Mouse (Mus musculus) heart, adult 8-10 months (tissue): ENCODE data around the gene Gdpgp1. TPM values are rescaled to one million over a fixed set of nuclear protein-coding genes. Genes with fewer than 3 reads are reported as not detected.
A peak's percentile ranks its signal among the peaks of the same experiment; 100 is the strongest.

Experiments used
- DNase-seq: peaks from one replicate; pipeline ENCODE4 v3.0.0; 2022; ENCODE audit warnings: low spot score
- total RNA-seq, 4 experiments: library from RNA; stranded (reverse); gene quantifications; 2 replicates each; pipeline ENCODE4 v1.2.4; 2022

The Gdpgp1 gene
- total RNA-seq: 1 to 10 TPM; 1.7 to 2.1 (median 2.0) TPM

DNA sequence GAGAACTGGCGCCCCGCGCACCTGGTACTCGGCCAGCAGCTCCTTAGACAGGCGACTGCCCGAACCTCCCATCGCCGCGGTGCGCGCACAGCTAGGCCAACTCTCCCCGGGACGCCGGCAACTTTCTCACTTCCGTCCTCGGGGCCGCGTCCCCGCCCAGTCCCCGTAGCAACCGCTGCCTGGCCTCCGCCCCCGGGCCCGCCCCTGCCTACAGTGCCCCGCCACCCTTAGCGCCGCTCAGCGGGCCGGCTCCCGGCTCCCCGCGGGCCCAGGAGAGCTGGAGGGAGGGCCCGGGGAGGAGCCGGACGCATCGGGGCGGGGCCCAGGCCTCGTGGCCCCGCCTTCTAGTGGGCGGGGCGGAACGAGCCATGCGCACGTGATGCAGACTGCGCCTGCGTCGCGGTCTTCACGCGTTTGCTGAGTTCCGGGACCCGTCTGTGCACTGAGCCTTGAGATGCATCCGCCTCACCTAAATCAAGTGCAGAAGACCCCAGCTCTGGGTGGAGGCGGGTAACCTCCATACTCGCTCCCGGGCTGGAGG is at the start of gene Gdpgp1, which contains the start of gene Cib1:
Gene Gdpgp1 (plus strand): TSS at position 377 of the 541 bp plus-strand sequence.
Gene Cib1 (minus strand): TSS at position 325 of the 541 bp plus-strand sequence.
- peak; percentile 94 for DNase-seq

DNA sequence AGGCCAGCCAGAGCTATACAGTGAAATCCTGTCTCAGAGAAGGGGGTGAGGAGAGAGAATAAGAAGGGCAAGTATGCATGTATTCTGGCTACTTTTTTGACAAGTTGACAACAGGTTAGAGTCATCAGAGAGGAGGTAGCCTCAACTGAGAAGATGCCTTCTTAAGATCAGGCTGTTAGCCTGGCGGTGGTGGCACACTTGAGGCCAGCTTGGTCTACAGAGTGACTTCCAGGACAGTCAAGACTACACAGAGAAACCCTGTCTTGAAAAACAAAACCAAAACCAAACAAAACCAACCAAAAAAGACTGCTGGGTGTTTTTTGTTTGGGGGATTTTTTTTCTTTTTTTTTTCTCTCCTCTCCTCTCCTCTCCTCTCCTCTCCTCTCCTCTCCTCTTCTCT is 49.2 kb upstream of the Gdpgp1 start:
- no peak for DNase-seq

DNA sequence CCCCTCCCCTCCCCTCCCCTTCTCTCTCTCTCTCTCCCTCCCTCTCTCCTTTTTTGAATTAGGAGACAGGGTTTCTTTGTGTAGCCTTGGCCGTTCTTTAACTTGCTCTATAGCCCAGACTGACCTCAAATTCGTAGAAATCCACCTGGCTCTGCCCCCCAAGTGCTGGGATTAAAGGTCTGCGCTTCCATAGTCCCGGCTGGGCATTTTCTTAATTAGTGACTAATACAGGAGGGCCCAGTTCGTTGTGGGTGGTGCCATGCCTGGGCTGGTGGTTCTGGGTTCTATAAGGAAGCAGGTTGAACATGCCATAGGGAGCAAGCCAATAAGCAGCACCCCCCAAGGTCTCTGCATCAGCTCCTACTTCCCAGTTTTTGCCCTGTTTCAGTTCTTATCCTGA is 48.7 kb upstream of the Gdpgp1 start:
- no peak for DNase-seq

DNA sequence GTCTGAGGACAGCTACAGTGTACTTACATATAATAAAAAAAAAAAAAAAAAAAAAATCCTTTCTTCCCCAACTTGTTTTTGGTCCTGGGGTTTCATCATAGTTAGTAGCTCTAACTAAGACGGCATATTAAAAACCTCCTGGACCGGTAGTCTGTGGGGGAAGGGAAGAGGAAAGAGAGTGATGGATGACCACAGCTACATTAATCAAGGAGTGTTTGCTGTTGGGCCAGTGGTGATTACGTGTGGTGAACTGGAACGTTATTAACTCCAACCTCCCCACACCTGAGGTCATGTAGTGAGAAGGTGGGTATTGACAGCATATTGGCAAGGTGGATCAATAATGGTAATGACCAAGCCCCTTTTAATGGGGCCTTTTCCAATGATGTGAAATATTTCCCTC is 48.1 kb upstream of the Gdpgp1 start:
- no peak for DNase-seq

DNA sequence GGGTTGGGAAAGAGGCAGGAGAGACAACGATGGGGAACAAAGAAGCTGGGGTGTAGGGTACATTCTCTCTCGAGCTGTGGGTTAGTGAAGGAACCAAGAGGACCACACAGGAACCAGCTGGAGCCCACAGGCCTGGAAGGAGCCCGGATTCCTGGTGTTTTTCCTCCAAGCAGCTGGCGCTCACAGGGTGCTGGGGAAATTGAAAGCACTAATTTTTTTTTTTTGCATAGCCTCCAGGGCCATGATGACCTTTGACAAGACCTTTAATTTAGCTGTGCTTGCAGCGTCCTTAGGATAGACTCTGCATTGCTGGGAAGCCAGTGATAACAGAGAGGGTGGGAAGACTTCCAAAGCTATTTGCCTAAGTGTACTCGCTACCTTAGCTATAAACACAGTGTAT is 47.7 kb upstream of the Gdpgp1 start:
- no peak for DNase-seq

DNA sequence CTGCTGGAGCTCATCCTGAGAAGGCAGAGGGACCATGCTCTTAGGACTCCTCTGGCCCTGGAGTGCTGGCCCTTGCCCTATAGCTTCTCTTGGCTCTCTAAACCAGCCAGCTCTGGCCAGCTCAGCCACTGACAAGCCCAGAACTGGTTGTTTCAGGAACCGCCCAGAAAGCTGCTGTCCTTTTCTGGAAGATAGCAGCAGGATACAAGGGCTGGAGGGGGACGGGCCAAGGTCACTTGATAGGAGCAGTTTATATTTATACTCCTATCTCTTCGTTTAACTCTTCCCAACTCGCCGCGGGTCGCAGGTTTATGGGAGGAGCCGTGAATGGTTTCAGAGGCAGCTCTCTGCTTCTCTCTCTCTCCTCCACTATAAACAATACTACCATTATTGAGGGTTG is 46.6 kb upstream of the Gdpgp1 start:
- peak; percentile 82 for DNase-seq

DNA sequence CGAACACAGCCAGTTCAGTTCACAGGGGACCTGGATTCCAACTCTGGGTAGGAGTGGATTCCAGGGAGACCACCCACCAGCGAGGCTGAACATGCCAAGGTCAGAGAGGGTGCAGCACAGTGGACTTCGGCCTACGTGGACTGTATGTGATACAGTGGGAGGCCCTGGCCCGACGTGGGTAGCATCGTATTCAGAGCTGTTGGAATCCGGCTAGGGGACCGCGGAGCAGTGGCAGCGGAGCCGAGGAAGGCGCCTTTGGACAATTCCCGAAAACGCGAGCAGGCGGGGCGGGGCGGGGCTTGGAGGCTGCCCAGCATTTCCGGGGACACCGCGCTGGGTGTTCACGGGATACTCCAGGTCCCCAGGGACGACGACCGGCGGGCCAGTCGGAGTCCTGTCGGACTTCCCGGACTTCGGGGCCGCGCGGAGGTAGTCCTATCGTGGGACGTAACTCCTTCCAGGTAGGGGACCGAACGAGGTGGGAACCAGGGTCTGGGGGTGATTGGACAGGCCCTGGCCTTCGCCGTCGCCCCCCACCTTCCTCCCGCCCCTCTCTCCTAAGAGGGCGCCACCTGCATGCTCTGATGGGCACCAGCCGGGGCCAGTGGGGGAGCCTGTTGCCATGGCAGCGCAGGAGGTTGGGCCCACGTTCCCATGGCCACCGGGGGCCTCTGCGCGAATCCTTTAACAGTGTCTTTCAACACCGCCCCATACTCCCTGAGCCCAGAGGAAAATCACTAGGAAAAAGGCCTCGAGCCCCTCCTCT is 46.0 kb upstream of the Gdpgp1 start, which contains the start of gene Sema4b:
Gene Sema4b (plus strand): TSS at position 311 of the 766 bp plus-strand sequence.
- DNase-seq: peak; percentile 87

DNA sequence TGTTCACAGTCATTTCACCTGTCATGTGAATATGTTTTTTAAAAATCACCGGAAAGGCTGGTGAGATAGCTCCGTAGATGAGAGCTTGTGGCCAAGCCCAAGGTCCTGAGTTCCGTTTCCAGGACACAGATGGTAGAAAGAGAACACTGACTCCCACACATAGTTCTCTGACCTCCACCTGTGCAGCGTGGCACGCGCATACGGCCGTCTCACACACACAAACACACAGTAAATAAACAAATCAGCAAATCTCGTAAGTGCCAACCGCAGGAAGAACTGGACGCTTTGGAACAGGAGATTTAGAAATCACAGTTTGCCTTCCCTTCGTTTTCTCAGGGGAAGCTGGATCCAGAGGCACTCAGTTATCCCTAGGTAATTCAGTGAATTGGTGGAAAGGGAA is 45.2 kb upstream of the Gdpgp1 start:
- DNase-seq: no peak

DNA sequence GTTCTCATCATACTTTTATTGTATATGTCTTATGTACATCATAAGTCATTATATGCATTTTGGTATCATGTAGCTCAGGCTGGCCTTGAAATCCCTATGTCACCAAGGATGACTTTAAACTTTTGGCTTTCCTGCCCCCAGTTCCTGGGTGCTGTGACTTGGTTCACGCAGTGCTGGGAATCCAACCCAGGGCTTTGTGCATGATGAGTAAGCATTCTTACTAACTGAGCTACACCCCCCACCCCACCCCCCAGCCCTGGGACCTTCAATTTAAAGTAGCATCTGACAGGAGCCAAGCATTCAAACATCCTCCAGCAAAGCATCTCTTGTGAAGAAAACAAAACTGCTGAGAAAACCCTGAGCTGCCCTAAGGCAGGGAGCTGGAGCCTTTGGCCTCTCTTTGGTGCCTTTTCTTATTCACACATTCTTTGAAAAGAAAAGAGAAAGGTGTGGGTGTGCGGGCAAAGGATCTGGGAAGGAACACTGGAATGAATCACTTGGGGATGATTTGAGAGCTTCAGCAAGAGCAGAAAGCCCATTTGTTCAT is 44.0 kb upstream of the Gdpgp1 start:
- DNase-seq: no peak

DNA sequence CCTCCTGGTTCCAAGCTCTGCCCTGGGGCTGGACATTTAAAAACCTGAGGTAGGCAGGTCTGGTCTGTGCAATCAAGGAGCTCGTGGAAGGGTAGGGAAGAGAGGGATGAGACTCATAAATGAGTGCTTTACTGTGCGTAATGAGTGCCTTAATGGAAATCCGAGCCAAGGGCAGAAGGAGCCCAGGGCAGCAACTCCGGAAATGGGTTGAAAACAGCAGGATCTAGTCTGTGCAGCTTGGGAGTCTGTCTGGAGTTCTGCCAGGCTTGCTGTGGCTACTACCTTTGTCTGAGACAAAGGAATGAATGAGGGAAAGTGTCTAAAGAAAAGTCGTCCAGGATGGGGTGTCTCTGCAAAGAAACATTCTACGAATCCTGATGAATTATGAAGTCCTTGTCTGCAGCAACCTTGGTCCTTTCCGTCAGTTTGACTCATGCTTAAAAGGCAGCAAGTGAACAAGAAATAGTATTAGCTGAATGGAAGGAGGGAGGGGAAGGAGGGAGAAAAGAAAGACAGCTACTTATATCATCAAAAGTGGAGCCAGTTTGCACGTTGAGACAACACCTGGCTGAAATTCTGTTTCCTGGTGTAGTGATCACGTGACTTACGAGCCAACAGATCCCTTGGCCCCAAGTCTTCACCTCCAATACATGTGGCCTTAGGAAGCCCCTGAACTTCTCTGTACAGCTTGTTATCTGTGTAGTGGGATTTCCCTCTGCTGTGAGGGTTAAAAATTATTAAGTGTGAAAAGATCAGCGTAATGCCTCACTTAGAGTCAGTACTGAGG is 43.3 kb upstream of the Gdpgp1 start:
- no peak for DNase-seq

DNA sequence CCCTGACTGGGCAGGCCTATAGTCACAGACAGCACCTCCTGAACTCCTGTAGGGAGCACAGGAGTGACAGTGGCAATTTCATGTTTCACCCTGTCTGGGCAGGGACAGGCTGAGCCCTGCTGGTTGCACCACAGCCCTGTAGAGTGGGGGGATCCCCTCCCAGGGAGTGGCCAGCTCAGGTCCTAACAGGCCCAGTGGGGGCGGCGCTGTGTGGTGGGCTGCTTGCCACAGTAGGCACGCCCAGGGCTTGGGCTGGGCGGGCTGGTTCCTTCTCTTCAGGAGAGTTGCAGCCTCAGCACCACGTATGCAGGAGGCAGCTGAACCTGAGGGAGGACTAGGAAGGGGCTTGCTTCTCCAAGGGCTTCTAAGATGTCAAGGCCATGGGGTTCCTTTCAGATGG is 41.2 kb upstream of the Gdpgp1 start:
- DNase-seq: no peak

DNA sequence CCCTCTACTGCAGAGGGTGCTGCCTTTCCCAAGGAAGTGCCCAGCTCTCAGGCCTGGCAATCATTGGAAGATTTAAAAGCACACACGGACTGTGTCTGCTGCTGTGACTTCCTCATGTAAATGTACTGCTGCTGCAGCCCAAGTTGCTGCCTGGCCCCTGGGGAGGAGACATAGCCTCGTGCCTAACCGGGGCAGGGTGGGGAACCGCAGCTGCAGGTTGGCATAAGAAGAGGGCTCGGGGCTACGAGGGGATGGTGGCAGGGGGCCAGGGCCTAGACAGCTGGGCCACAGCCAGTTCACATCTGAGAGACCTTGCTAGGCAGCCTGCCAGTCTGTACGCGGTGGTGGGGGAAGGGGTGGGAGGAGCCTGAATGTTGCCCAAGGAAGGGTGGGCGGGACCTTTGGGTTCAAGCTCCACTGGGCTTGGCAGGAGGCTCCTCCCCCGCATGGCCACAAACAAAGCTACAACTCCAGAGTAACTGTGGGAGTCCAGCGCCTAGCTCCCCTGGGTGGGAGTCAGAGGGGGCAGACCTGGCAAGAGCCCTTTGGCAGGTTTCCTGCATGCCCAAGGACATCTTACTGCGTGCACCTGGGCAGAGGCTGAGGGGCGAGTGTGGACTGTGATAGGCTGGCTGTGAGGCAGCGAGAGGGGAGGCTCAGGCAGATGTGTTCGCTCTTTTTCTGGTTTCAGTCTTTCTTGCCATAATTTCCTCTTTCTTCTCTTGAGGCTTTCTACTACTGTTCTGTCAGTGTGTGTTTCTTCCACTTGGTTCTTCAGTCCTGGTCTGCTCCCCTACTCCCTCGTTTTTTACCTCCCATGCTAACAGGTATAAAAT is 40.2 kb upstream of the Gdpgp1 start:
- DNase-seq: peak; percentile 70

DNA sequence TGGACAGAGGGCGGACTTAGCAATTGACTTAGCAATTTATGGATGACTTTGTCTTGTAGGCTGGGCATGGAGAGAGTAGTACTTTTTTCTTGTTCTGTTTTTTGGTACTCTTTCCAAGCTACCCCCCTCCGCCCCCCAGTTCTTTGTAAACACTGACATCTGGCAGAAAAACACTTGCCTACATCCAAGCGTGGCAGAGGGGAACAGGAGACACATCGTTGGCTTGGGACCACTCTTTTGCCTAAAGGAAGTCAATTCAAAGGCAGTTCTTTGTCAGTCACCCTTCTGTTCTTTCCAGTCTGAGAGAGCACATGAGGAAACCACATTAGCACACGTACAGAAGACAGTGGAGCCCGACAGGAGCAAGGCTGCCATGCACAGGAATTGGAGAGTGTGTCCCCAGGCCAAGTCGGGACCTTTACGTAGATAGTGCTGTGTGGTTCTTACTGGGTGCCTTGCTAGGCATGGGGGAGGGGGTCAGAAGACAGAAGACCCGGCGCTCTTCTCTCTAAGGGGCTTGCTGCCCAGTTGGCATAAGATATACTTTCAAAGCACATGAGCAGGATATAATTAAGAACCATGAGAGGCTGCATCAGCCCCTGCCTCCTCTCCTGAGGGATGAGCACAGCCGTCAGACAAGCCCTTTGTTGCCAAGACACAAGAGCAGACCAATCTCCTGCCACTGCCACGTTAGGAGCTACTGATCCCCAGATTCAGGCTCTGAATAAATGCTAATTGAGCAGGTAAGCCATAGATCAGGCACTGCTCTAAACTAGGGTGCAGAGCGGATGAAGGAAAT is 38.5 kb upstream of the Gdpgp1 start:
- DNase-seq: no peak

DNA sequence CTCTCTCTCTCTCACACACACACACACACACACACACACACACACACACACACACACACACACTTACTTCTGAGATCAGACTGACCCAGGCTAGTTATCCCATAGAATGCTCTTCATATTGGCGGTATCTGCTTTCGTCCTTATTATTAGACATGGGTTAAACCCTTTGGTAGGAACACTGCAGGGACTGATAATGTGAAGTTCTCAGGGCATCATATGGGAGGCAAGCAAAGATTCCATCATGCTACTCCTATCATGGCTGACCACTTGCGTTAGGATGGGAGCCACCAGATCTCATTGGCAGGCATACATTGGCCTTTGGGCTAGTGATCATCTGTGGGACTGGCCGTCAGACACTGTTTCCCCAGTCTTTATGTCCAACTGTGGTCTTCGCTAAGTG is 37.5 kb upstream of the Gdpgp1 start:
- DNase-seq: no peak

DNA sequence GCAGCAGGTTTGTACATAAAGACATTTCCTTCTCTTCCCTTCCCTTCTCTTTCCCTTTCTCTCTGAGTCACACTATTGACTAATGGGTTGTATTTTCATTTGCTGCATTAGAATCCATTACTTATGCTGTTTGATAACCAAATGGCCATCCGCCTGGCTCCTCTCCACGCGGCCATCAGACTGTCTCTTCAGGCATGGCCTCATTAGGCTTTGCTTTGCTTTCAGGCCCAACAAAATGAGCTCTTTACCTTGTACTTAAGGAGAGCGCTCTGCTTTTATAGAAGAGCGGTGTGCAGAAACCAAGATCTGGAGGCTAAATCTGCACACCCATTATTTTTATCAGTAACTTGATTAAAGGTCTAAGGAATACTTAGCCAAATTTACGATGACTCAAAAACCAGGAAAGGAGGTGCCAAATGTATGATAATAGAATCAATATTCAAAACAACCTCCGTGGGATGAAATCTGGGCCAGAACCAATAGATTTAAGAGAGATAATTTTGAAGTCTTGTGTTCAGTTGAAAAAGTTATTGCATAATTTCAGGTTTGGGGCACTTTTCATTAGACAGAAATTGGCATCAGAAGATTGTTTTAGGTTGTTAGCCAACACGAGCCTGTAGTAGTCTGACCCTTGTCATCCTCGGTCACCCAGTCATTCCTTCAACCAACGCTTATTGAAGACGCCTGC is 36.9 kb upstream of the Gdpgp1 start:
- DNase-seq: no peak

DNA sequence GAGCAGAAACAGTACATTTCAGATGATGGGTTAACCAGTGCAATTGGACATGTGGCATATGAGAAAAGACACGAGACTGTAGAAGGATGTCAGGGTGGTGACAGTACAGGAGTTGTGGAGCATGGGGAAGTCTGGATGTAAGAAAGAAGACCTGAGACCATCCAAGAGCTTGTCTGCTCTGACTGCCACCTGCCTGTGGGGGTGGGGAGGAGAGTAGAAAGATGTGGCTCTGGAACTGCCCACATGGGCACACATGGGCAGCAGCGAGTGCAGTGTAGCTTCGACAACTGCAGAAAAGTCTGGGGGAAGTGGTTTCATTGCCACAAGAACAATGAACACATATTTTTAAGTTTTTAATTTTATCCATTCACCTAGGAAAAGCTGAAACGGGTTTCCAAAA is 35.3 kb upstream of the Gdpgp1 start:
- no peak for DNase-seq

DNA sequence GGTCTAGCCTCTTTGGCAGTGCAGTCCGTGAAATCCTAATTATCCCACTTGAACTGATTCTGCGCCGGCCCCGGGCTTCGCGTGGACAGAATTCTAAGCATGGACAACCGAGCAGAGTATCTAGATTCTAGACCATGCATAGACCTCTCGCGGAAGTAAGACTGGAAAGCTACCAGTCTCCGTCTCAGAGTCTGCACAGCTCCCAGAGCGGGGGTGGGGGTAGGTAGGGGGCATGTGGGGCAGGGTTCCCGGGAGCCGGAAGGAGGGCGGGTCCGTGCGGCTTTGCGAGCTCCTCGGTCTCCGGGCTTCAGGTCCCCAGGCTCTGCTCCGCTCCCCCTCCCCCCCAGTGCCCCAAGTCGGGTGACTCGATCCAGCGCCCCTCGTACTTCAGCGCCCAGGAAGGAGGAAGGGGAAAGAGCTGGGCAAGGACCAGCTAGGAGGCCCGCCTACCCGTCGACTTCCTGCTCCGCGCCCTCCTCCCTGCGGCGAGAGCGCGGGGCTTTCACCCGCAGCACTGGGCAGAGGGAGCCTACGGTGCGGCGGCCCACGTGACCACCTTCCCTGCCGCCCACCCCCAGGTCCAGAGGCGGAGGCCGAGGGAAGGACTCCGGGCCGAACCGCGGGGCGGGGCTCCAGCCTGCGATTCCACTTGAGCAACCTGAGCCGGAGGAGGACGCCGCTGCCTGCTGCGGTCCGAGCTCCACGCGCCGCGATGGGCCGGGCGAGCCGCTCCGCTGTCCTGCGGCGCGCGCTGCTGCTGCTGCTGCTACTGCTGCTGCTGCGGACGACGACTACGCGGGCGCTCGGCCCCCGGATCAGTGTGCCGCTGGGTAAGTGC is 34.5 kb upstream of the Gdpgp1 start:
- DNase-seq: peak; percentile 49

DNA sequence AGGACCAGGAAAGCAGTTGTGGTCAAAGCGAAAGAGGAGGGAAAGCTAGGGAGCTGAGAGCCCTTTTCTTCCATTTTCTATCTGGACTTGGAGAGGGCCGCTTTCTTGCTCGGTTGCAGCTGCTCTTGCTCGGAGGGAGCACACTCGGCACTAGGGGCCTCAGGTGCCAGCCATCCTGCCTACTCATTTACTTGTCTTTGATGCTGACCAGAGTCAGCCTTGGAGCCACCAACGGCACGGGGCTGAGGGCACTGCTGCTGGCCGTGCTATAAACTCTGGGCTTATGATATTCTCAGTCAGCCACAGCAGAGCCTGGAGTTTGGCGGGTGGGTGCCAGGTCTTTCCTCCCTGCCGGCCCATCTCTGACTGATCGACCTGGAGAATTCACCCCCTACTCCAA is 33.8 kb upstream of the Gdpgp1 start:
- DNase-seq: no peak

DNA sequence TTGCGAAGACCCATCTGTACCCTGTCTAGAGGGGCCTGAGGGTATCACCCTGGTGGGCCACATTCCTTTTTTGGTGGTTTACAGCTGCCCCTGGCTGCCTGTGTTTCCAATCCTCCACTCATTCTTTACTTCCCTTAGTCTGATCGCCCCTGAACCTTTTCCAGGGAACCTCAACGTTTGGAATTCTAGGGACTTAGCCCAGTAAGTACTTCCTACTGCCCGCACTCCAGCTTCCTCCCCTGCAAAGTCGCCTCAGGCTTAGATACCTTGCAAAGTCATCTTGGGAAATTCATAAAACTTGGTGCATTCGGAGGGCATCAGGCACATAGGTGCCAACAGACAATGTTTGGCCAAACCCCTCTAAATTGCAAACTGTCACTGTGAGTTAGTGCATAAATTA is 33.4 kb upstream of the Gdpgp1 start:
- DNase-seq: no peak
